Mouse (Mus musculus) heart, embryonic 12.5 days (tissue): ENCODE data around the gene Gm49450. TPM values are rescaled to one million over a fixed set of nuclear protein-coding genes. Genes with fewer than 3 reads are reported as not detected.

ENCODE experiments used
- ATAC-seq: fragments of 200-750 bp; cut with Nextera tagmentation; 2 replicates; pipeline ENCODE4 v1.8.0; 2017; ENCODE audit warnings: moderate TSS enrichment, moderate library complexity; ENCODE audit not compliant: insufficient number of reproducible peaks, low FRiP score
- H3K27ac ChIP-seq: fragments of 300-500 bp; sonication (generic); 2 replicates; pipeline ENCODE4 v1.5.1; 2016; ENCODE audit warnings: mild to moderate bottlenecking, moderate library complexity; ENCODE audit not compliant: poor library complexity, severe bottlenecking
- H3K27me3 ChIP-seq: fragments of 300-500 bp; sonication (generic); replicated peaks from 2 replicates; pipeline ENCODE4 v1.6.1; 2016; ENCODE audit warnings: mild to moderate bottlenecking, moderate library complexity
- H3K36me3 ChIP-seq: fragments of 300-500 bp; sonication (generic); 2 replicates; pipeline ENCODE4 v1.6.1; 2016; ENCODE audit warnings: mild to moderate bottlenecking, moderate library complexity
- H3K4me1 ChIP-seq: fragments of 300-500 bp; sonication (generic); replicated peaks from 2 replicates; pipeline ENCODE4 v1.6.1; 2016; ENCODE audit warnings: mild to moderate bottlenecking
- H3K4me2 ChIP-seq: fragments of 300-500 bp; sonication (generic); 2 replicates; pipeline ENCODE4 v1.6.1; 2016; ENCODE audit warnings: mild to moderate bottlenecking, moderate library complexity
- H3K4me3 ChIP-seq: fragments of 300-500 bp; sonication (generic); 2 replicates; pipeline ENCODE4 v1.5.1; 2016; ENCODE audit warnings: mild to moderate bottlenecking
- H3K9ac ChIP-seq: fragments of 300-500 bp; sonication (generic); 2 replicates; pipeline ENCODE4 v1.6.1; 2016; ENCODE audit warnings: mild to moderate bottlenecking, moderate library complexity
- H3K9me3 ChIP-seq: fragments of 300-500 bp; sonication (generic); replicated peaks from 2 replicates; pipeline ENCODE4 v1.6.1; 2016; ENCODE audit warnings: mild to moderate bottlenecking, moderate library complexity
- WGBS: fragments of 180-500 bp; shearing (Covaris S2); methylation state at CpG from one replicate; pipeline ENCODE4 v1.1.7; 2016; 5-methylcytosine and 5-hydroxymethylcytosine counted together
- polyA plus RNA-seq: library from polyadenylated mRNA; unstranded; fragments of >200 nt; fragmentation: Nextera tagmentation; extraction: Ambion mirVana; gene quantifications from 2 replicates; pipeline ENCODE4 v1.2.1, GENCODE M21; 2016

The Gm49450 gene
- polyA plus RNA-seq, 1 experiment from 2014 or later: not detected

GRCm38 (mm10) chr15:98971111-98971510 lies 17.8 kb upstream of the Gm49450 start:
- H3K27ac ChIP-seq: no peak overlapping the region
- no peak for ATAC-seq

GRCm38 (mm10) chr15:98969372-98970101 lies 16.2 kb upstream of the Gm49450 start:
- Histone ChIP-seq H3K27ac (peak overlapping the region; percentile 8; the same call in 1 of the 2 replicates), H3K9me3 (no peaks in the 10 kb centered on the region), H3K36me3 (no peaks in the 10 kb centered on the region), H3K4me1 (peaks cover 27% of the 10 kb centered on the region), H3K27me3 (no peaks in the 10 kb centered on the region), H3K9ac (no peak overlapping the region), H3K4me3 (no peak overlapping the region), H3K4me2 (peak overlapping the region; percentile 32; the same call in 1 of the 2 replicates)
- no peak for ATAC-seq
- 24% methylated on average over 16 of the region's 16 CpGs for WGBS

More at GRCm38 (mm10) chr15:98971111-98971510, 17.8 kb upstream of the Gm49450 start:
- no peaks in the 10 kb centered on the region for H3K36me3 ChIP-seq
- H3K4me2 ChIP-seq: no peak overlapping the region
- peaks cover 27% of the 10 kb centered on the region for H3K4me1 ChIP-seq
- 44% methylated on average over 4 of the region's 4 CpGs for WGBS
- H3K27me3 ChIP-seq: no peaks in the 10 kb centered on the region
- H3K9ac ChIP-seq: no peak overlapping the region
- no peaks in the 10 kb centered on the region for H3K9me3 ChIP-seq
- no peak overlapping the region for H3K4me3 ChIP-seq

- Histone ChIP-seq H3K4me3 (no peak overlapping the region), H3K4me2 (peak overlapping the region; percentile 32), H3K36me3 (no peaks in the 10 kb centered on the region), H3K9me3 (no peaks in the 10 kb centered on the region), H3K4me1 (peaks cover 27% of the 10 kb centered on the region), H3K27ac (no peak overlapping the region), H3K27me3 (no peaks in the 10 kb centered on the region), H3K9ac (peak overlapping the region; percentile 4; the same call in 1 of the 2 replicates)
- peak; percentile 45; the same call in 1 of the 2 replicates for ATAC-seq
- WGBS: 10% methylated on average over 12 of the region's 12 CpGs
Measured at GRCm38 (mm10) chr15:98968701-98969371, 15.5 kb upstream of the Gm49450 start.

GRCm38 (mm10) chr15:98959531-98959930 lies 6.2 kb upstream of the Gm49450 start:
- no peak for ATAC-seq
- Histone ChIP-seq H3K4me1 (peaks cover 9% of the 10 kb centered on the region), H3K9me3 (no peaks in the 10 kb centered on the region), H3K9ac (no peak overlapping the region), H3K36me3 (no peaks in the 10 kb centered on the region), H3K4me3 (no peak overlapping the region), H3K27me3 (no peaks in the 10 kb centered on the region), H3K27ac (no peak overlapping the region), H3K4me2 (no peak overlapping the region)
- 41% methylated on average over 3 of the region's 3 CpGs for WGBS

- 91% methylated on average over 4 of the region's 4 CpGs for WGBS
Measured at GRCm38 (mm10) chr15:98958901-98959420, 5.6 kb upstream of the Gm49450 start.

GRCm38 (mm10) chr15:98957475-98957874 lies 4.1 kb upstream of the Gm49450 start:
- 80% methylated on average over 5 of the region's 5 CpGs for WGBS
- Histone ChIP-seq H3K4me2 (no peak overlapping the region), H3K36me3 (no peaks in the 10 kb centered on the region), H3K4me1 (peaks cover 15% of the 10 kb centered on the region), H3K27me3 (no peaks in the 10 kb centered on the region), H3K4me3 (no peak overlapping the region), H3K9me3 (no peaks in the 10 kb centered on the region), H3K27ac (no peak overlapping the region), H3K9ac (no peak overlapping the region)
- ATAC-seq: no peak

More at GRCm38 (mm10) chr15:98958901-98959420, 5.6 kb upstream of the Gm49450 start:
- Histone ChIP-seq H3K4me3 (no peak overlapping the region), H3K36me3 (no peaks in the 10 kb centered on the region), H3K27me3 (no peaks in the 10 kb centered on the region), H3K4me2 (no peak overlapping the region), H3K4me1 (peaks cover 14% of the 10 kb centered on the region), H3K27ac (no peak overlapping the region), H3K9ac (no peak overlapping the region), H3K9me3 (no peaks in the 10 kb centered on the region)
- no peak for ATAC-seq

- Histone ChIP-seq H3K4me2 (no peak overlapping the region), H3K36me3 (peaks cover 2% of the 10 kb centered on the region; the same call in 1 of the 2 replicates), H3K4me3 (no peak overlapping the region), H3K9ac (no peak overlapping the region), H3K27ac (no peak overlapping the region), H3K4me1 (peaks cover 21% of the 10 kb centered on the region), H3K9me3 (no peaks in the 10 kb centered on the region), H3K27me3 (no peaks in the 10 kb centered on the region)
- no peak for ATAC-seq
- 89% methylated on average over 4 of the region's 4 CpGs for WGBS
Measured at GRCm38 (mm10) chr15:98956000-98956399, 2.6 kb upstream of the Gm49450 start.

GRCm38 (mm10) chr15:98955324-98955723 lies 2.0 kb upstream of the Gm49450 start:
- Histone ChIP-seq H3K9ac (no peak overlapping the region), H3K4me1 (peaks cover 21% of the 10 kb centered on the region), H3K4me2 (peak overlapping the region; percentile 59; the same call in 1 of the 2 replicates), H3K9me3 (no peaks in the 10 kb centered on the region), H3K27me3 (no peaks in the 10 kb centered on the region), H3K27ac (no peak overlapping the region), H3K4me3 (no peak overlapping the region), H3K36me3 (peaks cover 5% of the 10 kb centered on the region; the same call in 1 of the 2 replicates)
- ATAC-seq: no peak
- 88% methylated on average over 4 of the region's 4 CpGs for WGBS

GRCm38 (mm10) chr15:98954425-98955253 lies 1.3 kb upstream of the Gm49450 start:
- WGBS: 28% methylated on average over 14 of the region's 14 CpGs
- H3K4me2 ChIP-seq: peak overlapping the region; percentile 59
- peak overlapping the region; percentile 76 for H3K27ac ChIP-seq
- no peaks in the 10 kb centered on the region for H3K27me3 ChIP-seq
- H3K4me3 ChIP-seq: peak overlapping the region; percentile 27
- H3K36me3 ChIP-seq: peaks cover 7% of the 10 kb centered on the region
- ATAC-seq: no peak
- peaks cover 19% of the 10 kb centered on the region for H3K4me1 ChIP-seq
- no peaks in the 10 kb centered on the region for H3K9me3 ChIP-seq
- H3K9ac ChIP-seq: peak overlapping the region; percentile 24; the same call in 1 of the 2 replicates

GRCm38 (mm10) chr15:98952751-98953400 lies 475 bp downstream of the Gm49450 start:
- Histone ChIP-seq H3K9me3 (no peaks in the 10 kb centered on the region), H3K4me1 (peaks cover 18% of the 10 kb centered on the region), H3K9ac (peak overlapping the region; percentile 98), H3K36me3 (peaks cover 14% of the 10 kb centered on the region), H3K27ac (peak overlapping the region; percentile 99), H3K4me3 (peak overlapping the region; percentile 99), H3K27me3 (no peaks in the 10 kb centered on the region), H3K4me2 (peak overlapping the region; percentile 90)
- peak; percentile 80 for ATAC-seq
- under 1% methylated on average over 41 of the region's 41 CpGs for WGBS
